Mouse (Mus musculus): ENCODE results near the gene Cadps2.

- no peak for TF ChIP-seq CTCF (conservative IDR thresholded peaks at IDR 0.05; ENCODE audit: insufficient read depth, insufficient read length, low read depth, low read length)
- no peak for TF ChIP-seq POLR2A (IDR thresholded peaks at IDR 0.05; ENCODE audit: low read depth, low read length)
Observed at GRCm38 (mm10) chr6:23249053-23249401, 590.2 kb downstream of the Cadps2 start.

Measured in kidney, adult 2 months (tissue).